Mouse (Mus musculus): ENCODE results near the gene Trip11.

DNA sequence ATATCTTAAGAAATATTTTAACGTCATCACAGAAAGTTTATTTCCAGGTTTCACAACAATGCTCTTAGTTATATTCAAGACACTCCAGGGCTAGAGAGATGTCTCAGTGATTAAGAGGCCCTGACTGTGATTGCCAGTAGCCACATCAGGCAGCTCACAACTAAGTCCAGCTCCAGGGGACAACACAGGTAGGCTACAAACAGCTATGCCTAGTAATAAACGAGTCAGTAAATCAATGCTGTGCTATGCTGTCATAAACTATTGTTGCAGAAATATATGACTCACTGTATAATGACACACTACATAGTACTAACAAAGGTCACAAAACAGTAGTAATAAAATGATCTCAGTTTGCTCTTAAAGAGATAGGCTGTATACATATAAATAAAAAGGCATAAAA is 36.7 kb downstream of the Trip11 start:
- TF ChIP-seq CTCF (IDR thresholded peaks at IDR 0.05; ENCODE audit: borderline replicate concordance, extremely low read depth, insufficient read depth, insufficient read length) (no peak), POLR2A (IDR thresholded peaks at IDR 0.05; ENCODE audit: borderline replicate concordance, extremely low read depth, insufficient read depth, insufficient read length, poor library complexity, severe bottlenecking) (no peak)
